Mouse (Mus musculus) kidney, adult 11 months (tissue): ENCODE measurements at regions not wholly inside any gene's neighbourhood (a gene's known extent, or its start where the extent isn't known, plus 50 kb on each side); places are given as distances from the start of the nearest gene placed in this dataset.

ENCODE experiments used
- DNase-seq: peaks from one replicate; pipeline ENCODE4 v3.0.0; 2022

DNA sequence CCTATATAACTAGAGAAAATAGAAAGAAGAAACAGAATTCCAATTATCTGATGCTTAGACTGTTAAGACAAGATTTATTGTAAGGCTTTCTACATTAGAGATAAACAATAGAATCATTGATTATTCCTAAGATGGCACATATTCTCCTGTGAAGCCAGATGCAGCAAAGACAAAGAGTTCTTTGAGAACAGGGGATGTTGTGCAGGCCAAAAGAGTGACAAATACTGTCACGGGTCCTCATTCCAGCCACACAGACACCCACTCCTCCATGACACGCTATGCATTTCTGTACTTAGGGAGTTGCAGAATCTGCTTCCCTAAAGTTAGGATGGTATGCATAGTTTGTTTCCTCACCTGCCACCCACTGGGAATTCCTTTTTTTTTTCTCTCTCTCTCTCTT lies 245.2 kb downstream of the Sv2b start:
- no peak for DNase-seq

- no peak for DNase-seq
Measured at GRCm38 (mm10) chr7:75050231-75050630, 258.8 kb downstream of the Sv2b start.

- no peak for DNase-seq
Measured at GRCm38 (mm10) chr7:75049751-75050150, 259.3 kb downstream of the Sv2b start.

DNA sequence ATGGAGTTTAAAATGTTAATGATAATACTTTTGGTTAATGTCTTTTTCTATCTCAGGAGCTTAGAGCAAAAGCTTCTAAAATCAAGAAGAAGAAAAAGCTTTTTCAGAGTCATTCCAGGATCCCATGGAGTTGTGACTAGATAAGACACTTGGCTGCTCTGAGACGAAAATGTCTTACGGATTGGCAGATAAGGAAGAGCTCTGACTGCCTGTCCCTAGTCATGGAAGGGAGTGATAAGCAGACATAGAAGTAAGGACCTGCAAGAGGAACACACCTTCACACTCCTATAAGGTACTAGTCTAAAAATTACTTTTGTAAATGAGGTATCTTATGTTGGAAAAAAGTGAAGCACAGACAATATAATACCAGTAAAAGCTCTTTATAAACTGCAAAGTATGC lies 260.2 kb downstream of the Sv2b start:
- DNase-seq, result no peak

DNA sequence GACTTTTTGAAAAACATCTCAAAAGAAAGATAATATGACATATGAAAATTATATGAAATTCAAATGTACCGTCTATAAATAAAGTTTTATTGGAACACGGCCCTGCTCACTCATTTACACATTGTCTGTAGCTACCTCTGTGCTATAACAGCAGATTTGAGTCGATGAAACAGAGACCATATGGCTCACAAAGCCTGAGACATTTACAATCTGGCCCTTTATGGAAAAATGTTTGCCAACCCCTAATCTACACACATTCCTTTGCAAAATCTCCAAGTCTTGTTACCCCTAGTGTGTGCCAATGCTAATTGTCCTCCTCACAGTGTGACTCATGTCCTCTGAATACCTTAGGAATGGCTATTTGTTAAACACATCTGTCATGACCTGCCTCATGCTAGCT lies 261.2 kb downstream of the Sv2b start:
- DNase-seq, result no peak

- no peak for DNase-seq
Measured at GRCm38 (mm10) chr7:75040871-75041270, 268.2 kb downstream of the Sv2b start.

DNA sequence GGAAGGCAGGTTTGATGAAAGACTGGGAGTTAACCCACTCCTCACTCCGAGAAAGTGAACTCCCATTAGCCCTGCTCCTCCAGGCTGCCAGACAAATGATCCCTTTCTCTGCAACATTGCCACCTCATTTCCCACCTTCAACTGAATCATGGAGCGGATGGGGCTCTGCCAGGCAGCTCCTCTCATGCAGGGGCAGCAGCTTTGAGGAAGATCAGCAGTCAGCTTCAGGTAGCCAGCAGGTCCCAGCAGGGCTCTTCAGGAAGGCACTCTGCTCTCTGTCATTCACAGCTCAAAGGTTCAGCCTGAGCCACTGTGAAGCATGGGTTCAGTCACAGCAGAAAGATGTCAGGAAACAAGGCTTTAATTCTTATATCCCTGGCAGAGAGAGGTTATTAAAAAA lies 282.9 kb downstream of the Sv2b start:
- DNase-seq, result no peak

DNA sequence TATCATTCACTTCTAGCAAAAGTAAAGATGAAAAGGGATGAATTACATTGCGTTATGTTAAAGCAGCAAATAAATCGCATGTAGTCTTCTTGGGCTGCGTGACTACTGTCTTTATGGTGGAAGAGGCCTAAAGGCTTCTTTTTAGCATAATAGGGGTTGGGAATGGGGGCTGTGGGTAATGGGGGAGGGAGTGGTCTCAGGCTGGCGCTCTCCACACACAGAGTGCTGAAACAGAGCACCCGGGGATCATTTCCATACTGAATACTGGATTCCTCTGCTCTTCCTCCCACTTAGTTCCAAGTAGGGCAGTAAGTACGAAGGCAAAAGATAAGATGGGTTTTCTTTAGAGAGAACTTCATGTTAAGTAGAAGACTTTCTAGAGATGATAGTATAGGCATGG lies 287.1 kb downstream of the Sv2b start:
- DNase-seq, result no peak

DNA sequence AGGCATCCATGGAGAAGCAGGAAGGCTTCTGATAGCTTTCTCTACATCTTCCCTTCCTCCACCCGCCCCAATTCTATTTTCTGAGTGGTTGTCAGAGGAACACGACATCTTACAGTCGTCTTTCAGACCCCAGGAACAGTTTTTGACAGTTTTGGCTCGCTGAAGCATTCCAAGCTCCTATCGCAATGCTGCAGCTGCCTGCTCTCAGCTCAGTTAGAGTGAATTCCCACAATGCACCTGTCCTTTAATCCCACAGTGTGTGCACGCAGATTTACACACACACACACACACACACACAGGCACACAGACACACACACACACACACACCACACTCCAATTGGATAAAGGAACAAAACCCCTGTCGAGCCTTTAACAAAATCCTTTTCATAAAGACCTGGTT lies 290.4 kb downstream of the Sv2b start:
- DNase-seq, result no peak

- no peak for DNase-seq
Measured at GRCm38 (mm10) chr7:75008481-75008880, 300.6 kb downstream of the Sv2b start.

GRCm38 (mm10) chr7:74990198-74990597 lies 318.9 kb downstream of the Sv2b start:
- no peak for DNase-seq

GRCm38 (mm10) chr7:74979479-74979878 lies 329.6 kb downstream of the Sv2b start:
- no peak for DNase-seq

- no peak for DNase-seq
Measured at GRCm38 (mm10) chr7:74975986-74976385, 333.1 kb downstream of the Sv2b start.

DNA sequence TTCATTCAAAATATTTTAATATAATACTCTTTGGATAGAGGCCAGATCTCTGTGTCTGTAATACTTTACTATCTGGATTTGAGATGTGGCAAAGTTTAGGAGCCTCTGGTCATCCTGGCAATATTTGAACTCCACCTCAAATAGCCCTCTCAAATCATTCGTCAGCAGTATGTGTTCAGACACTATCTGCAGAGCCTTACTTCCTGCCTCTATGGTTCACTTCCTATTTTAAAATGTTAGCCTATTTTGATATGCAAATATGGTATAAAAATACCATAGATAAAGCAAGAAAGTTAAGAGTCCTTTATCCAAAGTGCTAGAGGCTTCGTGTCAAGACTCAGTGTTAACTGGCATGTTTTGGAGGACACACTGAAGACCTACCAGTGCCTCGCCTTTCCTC lies 334.6 kb downstream of the Sv2b start:
- DNase-seq, result no peak

- DNase-seq, result no peak
Measured at GRCm38 (mm10) chr7:74944421-74945098, 364.5 kb downstream of the Sv2b start.

GRCm38 (mm10) chr7:74942917-74943316 lies 366.1 kb downstream of the Sv2b start:
- DNase-seq, result no peak

DNA sequence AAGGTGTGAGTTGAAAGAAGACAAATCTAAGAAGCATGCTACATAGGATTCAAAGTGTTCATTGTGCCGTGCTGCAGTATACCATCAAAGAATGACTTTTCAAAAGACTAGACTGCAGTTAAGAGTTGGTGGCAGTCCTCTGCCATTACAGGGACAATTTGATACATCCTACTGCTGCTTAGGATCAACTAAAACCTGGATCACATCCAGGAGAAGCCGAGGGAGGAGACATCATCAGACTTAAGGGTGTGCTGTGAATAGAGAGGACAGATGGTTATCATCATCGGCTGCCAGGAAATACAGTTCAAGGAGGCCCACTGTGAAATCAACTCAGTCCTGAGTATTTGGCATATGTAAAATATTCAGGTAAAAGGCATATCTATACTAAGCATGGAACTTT lies 366.9 kb downstream of the Sv2b start:
- DNase-seq, result no peak

DNA sequence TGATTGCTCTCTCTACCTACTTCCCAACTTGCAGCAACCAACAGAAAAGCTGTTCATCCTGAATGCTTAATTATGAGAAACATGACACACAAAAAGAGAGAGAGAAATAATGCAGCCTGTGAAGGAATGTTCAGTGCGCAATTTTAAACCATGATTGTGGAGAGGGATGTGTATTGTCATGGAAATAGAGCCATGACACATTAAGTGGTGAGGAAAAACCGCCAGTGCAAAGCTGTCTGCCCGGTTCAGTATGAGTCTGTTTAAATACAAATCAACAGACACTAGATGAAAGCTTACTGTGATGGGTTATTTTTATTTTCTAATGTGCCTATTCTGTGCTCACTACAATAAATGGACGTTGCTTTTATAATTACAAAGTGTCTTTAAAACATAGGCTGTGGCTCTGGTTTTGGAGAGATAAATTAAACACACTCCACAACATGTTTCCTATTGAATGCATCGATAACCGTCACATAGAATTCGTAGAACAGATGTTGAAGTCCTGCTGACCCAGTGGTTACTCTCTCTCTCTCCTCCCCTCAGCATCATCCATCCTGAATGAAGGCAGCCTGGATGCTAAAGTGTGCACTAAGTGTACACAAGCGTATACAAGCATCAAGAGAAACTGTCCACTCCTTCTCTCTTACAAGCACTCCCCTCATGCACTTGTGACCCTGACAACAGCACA lies 374.7 kb upstream of the Slco3a1 start:
- no peak for DNase-seq

DNA sequence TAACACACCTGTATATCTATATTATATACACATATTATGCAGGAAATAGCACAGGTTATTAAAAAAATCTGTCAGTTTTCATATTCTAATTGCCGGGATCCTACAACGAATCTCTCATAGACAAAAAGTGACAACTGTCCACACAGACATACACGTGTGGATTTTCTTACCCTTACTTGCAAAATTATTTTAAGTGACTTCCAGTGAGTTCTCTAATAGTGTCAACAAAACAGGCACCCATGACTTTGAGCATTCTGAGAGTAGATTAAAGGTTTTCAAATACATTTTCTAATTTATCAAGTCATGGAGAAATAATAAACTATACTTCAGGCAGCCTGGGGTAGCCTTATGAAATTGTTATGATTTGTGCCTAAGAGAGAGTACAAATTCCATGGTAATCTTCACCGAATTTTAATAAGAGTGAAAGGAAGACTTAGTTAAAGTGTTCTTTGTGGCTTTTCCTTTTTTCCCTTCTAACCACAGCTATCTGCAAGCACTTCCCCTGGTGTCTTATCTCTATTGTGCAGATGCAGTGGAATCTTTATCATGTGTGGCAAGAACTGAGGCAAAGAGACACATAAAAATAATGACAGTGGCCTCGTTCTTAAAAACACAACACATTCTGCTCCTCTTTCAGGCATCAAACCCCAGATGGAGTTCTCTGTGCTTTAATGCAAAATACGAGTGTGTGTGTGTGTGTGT lies 373.8 kb upstream of the Slco3a1 start:
- no peak for DNase-seq

- DNase-seq, result no peak
Measured at GRCm38 (mm10) chr7:74926729-74927128, 372.1 kb upstream of the Slco3a1 start.

DNA sequence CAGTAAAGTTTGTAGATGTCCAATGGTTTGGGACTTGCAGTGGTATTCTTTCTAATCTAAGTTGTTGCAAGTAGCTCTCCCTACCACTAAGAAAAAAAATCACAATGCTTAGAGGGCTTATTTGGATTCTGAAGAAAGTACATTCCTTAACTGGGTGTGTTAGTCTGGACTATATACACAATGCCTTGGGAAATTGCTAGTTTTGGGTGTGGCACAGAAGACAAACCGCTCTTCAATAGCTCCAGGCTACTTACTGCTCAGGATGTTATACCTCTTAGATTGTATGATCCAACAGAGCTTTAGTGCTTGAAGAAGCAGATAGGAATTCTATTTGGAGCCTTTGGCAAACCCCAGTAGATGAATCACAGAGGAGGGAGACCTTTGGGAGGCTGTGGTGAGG lies 369.6 kb upstream of the Slco3a1 start:
- no peak for DNase-seq

GRCm38 (mm10) chr7:74908311-74908962 lies 353.9 kb upstream of the Slco3a1 start:
- no peak for DNase-seq

DNA sequence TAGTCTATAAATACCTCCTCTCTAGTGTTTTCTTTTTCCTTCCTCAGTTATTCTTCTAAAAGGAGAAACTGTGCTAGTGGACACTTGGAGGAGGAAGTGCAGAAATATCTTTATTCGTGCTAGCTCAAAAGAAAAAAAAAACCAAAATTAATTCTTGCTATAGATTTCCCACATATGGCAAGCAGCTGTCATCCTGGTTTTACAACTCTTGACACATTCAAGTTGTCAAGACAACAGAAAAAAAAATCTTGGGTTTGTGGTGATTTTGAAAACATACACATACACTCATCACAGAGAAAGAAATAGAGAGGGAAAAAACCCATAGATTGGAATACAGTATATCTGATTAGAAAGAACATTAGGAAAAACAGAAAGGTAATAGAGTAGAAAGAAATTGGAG lies 352.8 kb upstream of the Slco3a1 start:
- no peak for DNase-seq

DNA sequence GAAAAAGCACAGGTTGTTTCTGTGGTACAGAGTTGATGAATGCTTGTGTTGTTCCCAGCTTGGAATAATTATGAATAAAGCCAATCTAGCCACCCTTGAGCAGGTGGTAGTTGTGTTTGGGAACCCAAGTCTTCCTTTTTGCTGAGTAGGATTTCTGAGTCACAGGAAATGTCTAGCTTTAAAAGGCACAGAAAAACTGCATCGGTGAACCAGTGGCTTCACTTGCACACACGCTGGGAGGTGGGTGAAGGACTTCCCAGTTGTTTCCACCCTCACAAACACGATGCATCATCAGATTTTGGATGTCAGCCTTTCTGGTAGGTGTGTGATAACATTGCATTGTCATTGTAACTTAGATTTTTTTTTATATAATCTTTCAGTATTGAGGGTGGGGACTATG lies 322.9 kb upstream of the Slco3a1 start:
- no peak for DNase-seq
